Mouse (Mus musculus) ES-E14 (cell line): Measurements from ENCODE around the gene Pid1.

Source experiments
- HCFC1 ChIP-seq: IDR thresholded peaks from 2 replicates; pipeline ENCODE4 v1.6.1; 2012; ENCODE audit warnings: low read length, inconsistent platforms, borderline replicate concordance; ENCODE audit not compliant: insufficient read depth
- ZC3H11A ChIP-seq: IDR thresholded peaks from 2 replicates; pipeline ENCODE4 v1.6.1; 2012; ENCODE audit warnings: low read depth, mild to moderate bottlenecking, inconsistent platforms, low read length, borderline replicate concordance

GRCm38 (mm10) chr1:84386481-84387146 lies 22.6 kb upstream of the Pid1 start:
- no peak for TF ChIP-seq ZC3H11A
- no peak for TF ChIP-seq HCFC1
